Mouse (Mus musculus) heart, adult 2 months (tissue): ENCODE data around the gene Fmc1.

Experiments
- CTCF ChIP-seq: fragments of 200-600 bp; IDR thresholded peaks from 2 replicates; pipeline ENCODE4 v1.8.1; 2022; ENCODE audit warnings: antibody characterized with exemption, mild to moderate bottlenecking, moderate library complexity
- EP300 ChIP-seq: fragments of 200-500 bp; IDR thresholded peaks from 2 replicates; pipeline ENCODE4 v1.6.1; 2011; ENCODE audit warnings: low read depth, low read length, control low read depth; ENCODE audit not compliant: insufficient read depth
- POLR2A ChIP-seq: fragments of 200-500 bp; IDR thresholded peaks from 2 replicates; pipeline ENCODE4 v1.6.1; 2011; ENCODE audit warnings: mild to moderate bottlenecking, low read depth, low read length, control low read depth; ENCODE audit not compliant: insufficient read depth

GRCm38 (mm10) chr6:38535788-38536187 lies 2.5 kb downstream of the Fmc1 start:
- no peak for TF ChIP-seq CTCF
- no peak for TF ChIP-seq POLR2A
- no peak for TF ChIP-seq EP300
